Mouse (Mus musculus): Measurements from ENCODE around the gene Zfp616.

The Zfp616 gene

GRCm38 (mm10) chr11:74069655-74070054 is at the start of gene Zfp616:
Gene Zfp616 (plus strand): TSS chr11:74069955.
- in situ Hi-C loops (cut with MboI, MseI), result no loop called here

GRCm38 (mm10) chr11:74051347-74051746 is 18.4 kb upstream of the Zfp616 start:
- in situ Hi-C loops (cut with MboI, MseI), result no loop called here

GRCm38 (mm10) chr11:74056451-74056850 is 13.3 kb upstream of the Zfp616 start, which contains the start of the genes Olfr139 and Olfr399:
Gene Olfr139 (minus strand): TSS chr11:74056551.
Gene Olfr399 (minus strand): TSS chr11:74056615.
- in situ Hi-C loops (cut with MboI, MseI), result no loop called here

GRCm38 (mm10) chr11:74100724-74101123 is 31.0 kb downstream of the Zfp616 start:
- in situ Hi-C loops (cut with MboI, MseI), result no loop called here

GRCm38 (mm10) chr11:74101507-74101906 is 31.8 kb downstream of the Zfp616 start:
- in situ Hi-C loops (cut with MboI, MseI), result no loop called here

- in situ Hi-C loops (cut with MboI, MseI), result no loop called here
Observed at GRCm38 (mm10) chr11:74105066-74105465, 35.3 kb downstream of the Zfp616 start.

GRCm38 (mm10) chr11:74113412-74113811 is 43.7 kb downstream of the Zfp616 start, which contains the start of gene Olfr401:
Gene Olfr401 (plus strand): TSS chr11:74113712.
- in situ Hi-C loops (cut with MboI, MseI), result no loop called here
